Mouse (Mus musculus): ENCODE measurements around the gene Fpr3.

DNA sequence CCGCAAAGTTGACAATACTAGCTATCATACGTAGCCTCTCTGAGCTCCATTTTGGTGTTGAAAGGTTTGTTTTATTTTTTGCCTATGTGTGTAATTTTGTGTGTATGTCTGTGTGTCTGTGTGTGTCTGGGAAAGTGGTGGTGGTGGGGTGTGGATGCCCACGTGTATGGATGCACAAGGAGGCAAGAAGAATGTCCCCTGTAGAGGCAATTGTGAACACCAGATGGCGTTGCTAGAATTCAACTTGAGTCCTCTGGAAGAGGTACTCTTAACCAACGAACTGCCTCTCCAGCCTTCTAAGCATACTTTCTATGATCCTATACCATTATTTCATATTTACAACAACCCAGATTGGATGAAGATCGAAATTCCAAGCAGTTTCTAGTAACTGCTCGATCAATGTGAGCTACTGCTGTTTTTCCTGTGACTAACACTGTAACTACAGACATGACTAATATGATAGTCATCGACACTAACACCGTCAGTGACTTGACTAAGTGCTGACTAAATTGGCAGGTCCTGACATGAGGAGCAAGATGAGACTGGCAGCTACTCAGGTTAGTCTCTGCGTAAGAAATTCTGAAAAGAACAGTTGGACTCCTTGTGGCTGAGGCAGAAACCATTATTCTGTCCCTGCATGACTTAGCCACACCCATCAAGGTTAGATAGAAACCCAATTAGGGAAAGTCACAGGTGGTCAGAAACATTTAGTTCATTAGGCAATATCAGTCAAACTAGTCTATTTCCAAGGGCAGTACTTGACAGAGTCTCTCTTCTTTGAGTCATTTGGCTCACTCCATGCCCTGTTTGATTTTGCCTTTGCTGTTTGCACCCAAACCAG lies 42.2 kb upstream of the Fpr3 start:
- TF ChIP-seq CTCF (IDR thresholded peaks at IDR 0.05; ENCODE audit: borderline replicate concordance, insufficient read depth, low read depth, low read length): 0 out of 2 replicates have a peak, but pooled peaks have one; percentile 16
- TF ChIP-seq POLR2A (IDR thresholded peaks at IDR 0.05; ENCODE audit: borderline replicate concordance, insufficient read depth, low read length): no peak

All from cerebellum, adult 2 months (tissue).